Mouse (Mus musculus): ENCODE measurements around the gene Pafah1b1. TPM values are rescaled to one million over a fixed set of nuclear protein-coding genes. Genes with fewer than 3 reads are reported as not detected.
A peak's percentile ranks its signal among the peaks of the same experiment; 100 is the strongest.

Pafah1b1 gene
- polyA plus RNA-seq, 1 experiment from 2014 or later: 45.1 TPM

DNA sequence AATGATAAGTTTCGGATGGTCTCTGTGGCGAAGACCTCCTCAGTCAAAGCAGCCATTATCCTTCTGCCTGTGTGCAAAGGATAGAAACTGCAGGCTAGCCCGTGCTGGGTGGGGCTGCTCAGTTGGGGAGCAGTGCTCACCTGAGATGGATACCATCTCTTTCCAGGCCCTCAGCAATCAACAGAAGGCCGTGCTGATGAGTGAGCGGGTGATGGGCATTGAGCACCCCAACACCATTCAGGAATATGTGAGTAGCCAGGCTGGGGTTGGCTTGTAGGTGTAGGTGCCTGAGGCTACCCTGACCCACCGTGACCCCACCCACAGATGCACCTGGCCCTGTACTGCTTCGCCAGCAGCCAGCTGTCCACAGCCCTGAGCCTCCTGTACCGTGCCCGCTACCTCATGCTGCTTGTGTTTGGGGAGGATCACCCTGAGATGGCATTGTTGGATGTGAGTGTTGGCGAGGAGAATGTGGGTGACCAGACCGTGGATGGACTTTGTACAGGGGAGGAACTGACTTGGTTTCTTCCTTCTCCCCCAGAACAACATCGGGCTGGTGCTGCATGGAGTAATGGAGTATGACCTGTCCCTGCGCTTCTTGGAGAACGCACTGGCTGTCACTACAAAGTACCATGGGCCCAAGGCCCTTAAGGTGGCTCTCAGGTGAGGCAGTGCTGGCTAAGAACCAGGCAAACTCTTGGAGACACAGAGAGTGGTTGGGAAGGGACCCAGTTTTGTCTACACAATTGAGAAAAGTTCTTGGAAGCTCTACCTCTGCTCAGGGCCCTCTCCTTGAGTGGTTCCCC lies 57.5 kb downstream of the Pafah1b1 start:
- Histone ChIP-seq H3K4me1 (no peaks in the 10 kb centered on the region), H3K36me3 (replicated peaks) (peaks cover 87% of the 10 kb centered on the region), H3K4me3 (no peak overlapping the region), H3K27ac (no peak overlapping the region), H3K27me3 (ENCODE audit: poor library complexity, severe bottlenecking) (no peaks in the 10 kb centered on the region), H3K9me3 (no peaks in the 10 kb centered on the region)
- 94% methylated on average over 14 of the region's 14 CpGs for WGBS
- no peak for DNase-seq (ENCODE audit: extremely low spot score, low spot score)

DNA sequence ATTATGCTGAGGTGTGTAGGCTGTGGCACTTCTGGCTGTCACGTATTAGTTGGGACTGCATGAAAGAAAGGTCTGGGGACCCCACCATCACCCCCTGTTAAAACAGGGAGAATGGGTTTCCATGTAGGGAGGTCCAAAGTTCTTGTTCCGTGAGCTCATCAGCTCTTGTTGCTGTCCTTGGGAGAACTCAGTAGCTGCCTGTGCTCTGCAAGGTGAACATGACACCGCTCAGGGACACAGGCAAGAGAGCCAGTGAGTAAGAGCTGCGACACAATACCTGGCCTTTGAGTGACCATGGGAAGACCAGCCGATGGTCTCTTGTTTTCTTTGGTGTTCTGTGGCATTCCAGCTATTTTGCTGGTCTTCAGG lies 58.2 kb downstream of the Pafah1b1 start:
- Histone ChIP-seq H3K27ac (no peak overlapping the region), H3K27me3 (ENCODE audit: poor library complexity, severe bottlenecking) (no peaks in the 10 kb centered on the region), H3K36me3 (replicated peaks) (peaks cover 94% of the 10 kb centered on the region), H3K4me1 (no peaks in the 10 kb centered on the region), H3K4me3 (no peak overlapping the region), H3K9me3 (no peaks in the 10 kb centered on the region)
- DNase-seq (ENCODE audit: extremely low spot score, low spot score): no peak
- 97% methylated on average over 5 of the region's 5 CpGs for WGBS

DNA sequence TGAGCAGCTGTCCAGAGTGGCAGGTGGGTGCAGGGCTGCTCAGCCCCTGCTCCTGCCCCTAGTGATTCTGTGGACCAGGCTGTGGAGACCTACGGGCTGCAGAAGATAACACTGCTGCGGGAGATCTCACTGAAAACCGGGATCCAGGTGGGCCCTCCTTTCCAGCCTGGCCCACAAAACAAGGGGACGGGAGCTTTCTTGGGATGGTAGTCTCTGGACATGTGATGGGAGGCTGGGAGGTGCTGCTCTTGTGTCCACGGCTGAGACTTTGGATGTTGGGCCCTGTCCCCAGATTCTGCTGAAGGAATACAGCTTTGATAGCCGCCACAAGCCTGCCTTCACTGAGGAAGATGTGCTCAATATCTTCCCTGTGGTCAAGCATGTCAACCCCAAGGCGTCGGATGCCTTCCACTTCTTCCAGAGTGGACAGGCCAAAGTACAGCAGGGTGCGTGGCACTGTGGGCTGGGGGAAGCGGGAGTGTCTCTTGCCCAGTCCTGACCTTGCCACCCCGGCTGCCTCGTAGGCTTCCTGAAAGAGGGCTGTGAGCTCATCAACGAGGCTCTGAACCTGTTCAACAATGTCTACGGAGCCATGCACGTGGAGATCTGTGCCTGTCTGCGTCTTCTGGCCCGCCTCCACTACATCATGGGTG lies 58.7 kb downstream of the Pafah1b1 start:
- 98% methylated on average over 17 of the region's 17 CpGs for WGBS
- Histone ChIP-seq H3K36me3 (replicated peaks) (peaks cover 99% of the 10 kb centered on the region), H3K4me3 (no peak overlapping the region), H3K9me3 (no peaks in the 10 kb centered on the region), H3K27ac (no peak overlapping the region), H3K27me3 (ENCODE audit: poor library complexity, severe bottlenecking) (no peaks in the 10 kb centered on the region), H3K4me1 (no peaks in the 10 kb centered on the region)
- no peak for DNase-seq (ENCODE audit: extremely low spot score, low spot score)

DNA sequence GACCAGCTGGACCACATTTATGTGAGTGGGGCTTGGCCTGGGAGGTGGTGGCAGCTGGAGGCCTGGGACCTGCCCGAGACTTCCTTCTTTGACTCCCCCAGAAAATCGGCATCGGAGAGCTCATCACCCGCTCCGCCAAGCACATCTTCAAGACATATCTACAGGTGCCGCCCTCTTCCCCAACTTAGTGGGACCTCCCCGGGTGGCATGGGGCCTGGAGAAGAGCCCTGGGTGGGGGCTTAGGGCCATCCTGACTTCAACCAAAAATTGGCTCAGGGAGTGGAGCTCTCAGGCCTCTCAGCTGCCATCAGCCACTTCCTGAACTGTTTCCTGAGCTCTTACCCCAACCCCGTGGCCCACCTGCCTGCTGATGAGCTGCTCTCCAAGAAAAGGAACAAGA lies 59.6 kb downstream of the Pafah1b1 start:
- Histone ChIP-seq H3K4me1 (no peaks in the 10 kb centered on the region), H3K36me3 (replicated peaks) (peaks cover 99% of the 10 kb centered on the region), H3K9me3 (no peaks in the 10 kb centered on the region), H3K27me3 (ENCODE audit: poor library complexity, severe bottlenecking) (no peaks in the 10 kb centered on the region), H3K4me3 (no peak overlapping the region), H3K27ac (no peak overlapping the region)
- 94% methylated on average over 8 of the region's 8 CpGs for WGBS
- DNase-seq (ENCODE audit: extremely low spot score, low spot score): no peak

DNA sequence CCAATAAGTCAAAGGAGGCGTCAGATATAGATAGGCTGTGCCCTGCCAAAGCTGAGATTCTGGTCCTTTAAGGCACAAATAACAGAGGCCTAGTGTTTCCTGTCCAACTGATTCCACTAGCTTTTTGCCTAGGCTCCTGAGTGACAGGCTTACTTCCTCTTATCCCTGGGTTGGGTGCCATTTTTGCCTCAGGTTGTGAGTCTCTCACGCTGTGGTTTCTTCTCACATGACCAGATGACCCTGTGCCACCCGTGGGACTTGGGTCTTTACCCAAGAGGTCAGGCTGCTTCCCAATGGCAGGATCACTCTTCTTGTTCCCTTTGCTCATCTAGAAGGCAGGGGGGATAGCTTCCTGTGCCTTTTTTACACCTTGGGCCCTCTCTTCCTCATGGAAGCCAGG lies 60.2 kb downstream of the Pafah1b1 start:
- Histone ChIP-seq H3K4me1 (no peaks in the 10 kb centered on the region), H3K36me3 (replicated peaks) (peaks cover 99% of the 10 kb centered on the region), H3K9me3 (no peaks in the 10 kb centered on the region), H3K4me3 (no peak overlapping the region), H3K27me3 (ENCODE audit: poor library complexity, severe bottlenecking) (no peaks in the 10 kb centered on the region), H3K27ac (no peak overlapping the region)
- no peak for DNase-seq (ENCODE audit: extremely low spot score, low spot score)
- WGBS: 94% methylated on average over 3 of the region's 3 CpGs

DNA sequence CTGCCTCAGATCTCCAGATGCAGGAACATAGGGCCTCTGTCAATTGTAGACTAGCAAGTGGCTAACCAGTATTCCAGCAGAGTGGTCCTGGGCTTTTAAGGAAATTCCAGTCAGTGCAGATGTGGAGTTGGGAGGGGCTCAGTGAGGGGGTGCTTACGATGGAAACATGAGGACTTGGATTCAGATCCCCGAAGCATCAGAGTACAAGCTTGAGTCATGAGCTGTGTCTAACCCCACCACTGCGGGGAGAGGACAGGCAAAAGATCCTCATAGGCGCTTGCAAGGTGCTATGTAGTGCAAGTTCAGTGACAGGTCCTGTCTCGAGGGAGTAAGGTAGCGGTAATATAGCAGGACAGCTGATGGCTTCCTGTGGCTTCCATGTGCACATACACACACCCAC lies 62.2 kb downstream of the Pafah1b1 start:
- Histone ChIP-seq H3K4me3 (no peak overlapping the region), H3K9me3 (peaks cover 9% of the 10 kb centered on the region; the same call in 1 of the 2 replicates), H3K27me3 (ENCODE audit: poor library complexity, severe bottlenecking) (no peaks in the 10 kb centered on the region), H3K36me3 (replicated peaks) (peaks cover 100% of the 10 kb centered on the region), H3K4me1 (no peaks in the 10 kb centered on the region), H3K27ac (no peak overlapping the region)
- WGBS: 93% methylated on average over 6 of the region's 6 CpGs
- DNase-seq (ENCODE audit: extremely low spot score, low spot score): no peak

DNA sequence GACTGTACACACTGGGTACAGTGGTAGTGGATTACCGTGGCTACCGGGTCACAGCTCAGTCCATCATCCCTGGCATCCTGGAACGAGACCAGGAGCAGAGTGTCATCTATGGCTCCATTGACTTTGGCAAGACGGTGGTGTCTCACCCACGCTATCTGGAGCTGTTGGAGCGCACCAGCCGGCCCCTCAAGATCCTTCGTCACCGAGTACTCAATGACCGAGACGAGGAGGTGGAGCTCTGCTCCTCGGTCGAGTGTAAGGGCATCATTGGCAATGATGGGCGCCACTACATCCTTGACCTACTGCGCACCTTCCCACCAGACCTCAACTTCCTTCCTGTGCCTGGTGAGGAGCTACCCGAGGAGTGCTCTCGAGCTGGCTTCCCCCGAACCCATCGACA lies 62.8 kb downstream of the Pafah1b1 start:
- 96% methylated on average over 19 of the region's 19 CpGs for WGBS
- H3K27me3 ChIP-seq (ENCODE audit: poor library complexity, severe bottlenecking): no peaks in the 10 kb centered on the region
- peaks cover 100% of the 10 kb centered on the region for H3K36me3 ChIP-seq (replicated peaks)

DNA sequence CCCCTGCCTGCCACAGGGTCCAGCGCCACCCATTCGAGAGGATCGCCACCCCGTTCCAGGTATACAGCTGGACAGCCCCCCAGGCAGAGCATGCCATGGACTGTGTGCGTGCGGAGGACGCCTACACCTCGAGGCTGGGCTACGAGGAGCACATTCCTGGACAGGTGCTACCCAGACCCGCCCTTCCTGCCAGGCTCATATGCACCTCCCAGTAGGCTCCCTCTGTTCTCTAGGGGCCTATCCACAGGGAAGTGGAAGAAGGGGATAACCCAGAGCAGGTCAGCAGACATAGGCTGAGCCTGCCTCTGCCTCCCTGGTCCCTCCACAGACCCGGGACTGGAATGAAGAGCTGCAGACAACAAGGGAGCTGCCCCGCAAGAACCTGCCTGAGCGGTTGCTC lies 64.1 kb downstream of the Pafah1b1 start:
- no peak for DNase-seq (ENCODE audit: extremely low spot score, low spot score)
- Histone ChIP-seq H3K36me3 (replicated peaks) (peaks cover 94% of the 10 kb centered on the region), H3K27me3 (ENCODE audit: poor library complexity, severe bottlenecking) (no peaks in the 10 kb centered on the region), H3K4me3 (no peak overlapping the region), H3K9me3 (peaks cover 9% of the 10 kb centered on the region; the same call in 1 of the 2 replicates), H3K27ac (no peak overlapping the region), H3K4me1 (no peaks in the 10 kb centered on the region)
- 96% methylated on average over 13 of the region's 13 CpGs for WGBS

More for the DNA sequence above, 62.8 kb downstream of the Pafah1b1 start:
- Histone ChIP-seq H3K4me3 (no peak overlapping the region), H3K27ac (no peak overlapping the region), H3K4me1 (no peaks in the 10 kb centered on the region), H3K9me3 (peaks cover 9% of the 10 kb centered on the region; the same call in 1 of the 2 replicates)
- DNase-seq (ENCODE audit: extremely low spot score, low spot score): no peak

DNA sequence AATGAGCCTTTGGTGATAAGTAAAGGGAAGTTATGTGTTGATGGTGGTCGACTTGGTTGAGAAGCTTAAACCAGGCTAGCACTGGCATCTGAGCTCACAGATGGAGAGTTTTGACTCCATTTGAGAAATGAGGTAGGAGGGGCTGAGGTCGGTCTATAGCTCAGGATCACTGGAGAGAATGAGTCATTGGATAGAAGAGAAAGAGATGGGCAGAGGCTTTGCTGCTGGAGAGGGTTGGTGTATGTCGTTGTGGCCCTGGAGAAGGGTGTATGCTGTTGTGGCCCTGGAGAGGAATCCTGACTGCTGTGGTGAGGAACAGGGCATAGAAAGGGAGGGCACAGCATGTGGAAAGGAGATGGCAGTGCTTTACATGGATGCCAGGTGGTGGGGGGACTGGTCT lies 68.5 kb downstream of the Pafah1b1 start:
- Histone ChIP-seq H3K4me3 (no peak overlapping the region), H3K27me3 (ENCODE audit: poor library complexity, severe bottlenecking) (no peaks in the 10 kb centered on the region), H3K27ac (no peak overlapping the region), H3K9me3 (peaks cover 9% of the 10 kb centered on the region; the same call in 1 of the 2 replicates), H3K36me3 (replicated peaks) (peaks cover 66% of the 10 kb centered on the region), H3K4me1 (peaks cover 26% of the 10 kb centered on the region)
- 94% methylated on average over 3 of the region's 3 CpGs for WGBS
- DNase-seq (ENCODE audit: extremely low spot score, low spot score): no peak

DNA sequence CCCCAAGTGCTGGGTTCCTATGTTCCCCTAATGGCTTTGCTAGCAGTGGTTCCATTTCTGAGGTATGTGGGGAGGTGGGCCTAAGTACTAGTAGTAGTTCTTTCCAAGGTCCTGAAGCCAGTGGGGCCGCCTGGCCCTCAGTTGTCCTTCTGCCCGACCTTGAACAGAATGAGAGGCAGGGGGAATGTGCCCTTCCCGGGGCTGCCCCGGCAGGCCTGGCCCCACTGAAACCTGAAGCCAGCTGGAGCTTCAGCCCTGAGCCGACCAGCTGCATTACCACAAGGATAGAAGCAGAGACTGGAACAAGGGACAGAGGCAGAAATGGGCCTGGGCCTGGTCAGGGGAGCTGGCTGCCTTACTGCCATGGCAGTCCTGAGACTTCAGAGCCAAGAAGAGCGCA lies 71.1 kb downstream of the Pafah1b1 start:
- 83% methylated on average over 6 of the region's 6 CpGs for WGBS
- peaks cover 47% of the 10 kb centered on the region for H3K4me1 ChIP-seq
- H3K27me3 ChIP-seq (ENCODE audit: poor library complexity, severe bottlenecking): no peaks in the 10 kb centered on the region
- H3K27ac ChIP-seq: no peak overlapping the region
- no peak for DNase-seq (ENCODE audit: extremely low spot score, low spot score)
- H3K36me3 ChIP-seq (replicated peaks): peaks cover 41% of the 10 kb centered on the region
- H3K4me3 ChIP-seq: no peak overlapping the region
- peaks cover 8% of the 10 kb centered on the region; the same call in 1 of the 2 replicates for H3K9me3 ChIP-seq

DNA sequence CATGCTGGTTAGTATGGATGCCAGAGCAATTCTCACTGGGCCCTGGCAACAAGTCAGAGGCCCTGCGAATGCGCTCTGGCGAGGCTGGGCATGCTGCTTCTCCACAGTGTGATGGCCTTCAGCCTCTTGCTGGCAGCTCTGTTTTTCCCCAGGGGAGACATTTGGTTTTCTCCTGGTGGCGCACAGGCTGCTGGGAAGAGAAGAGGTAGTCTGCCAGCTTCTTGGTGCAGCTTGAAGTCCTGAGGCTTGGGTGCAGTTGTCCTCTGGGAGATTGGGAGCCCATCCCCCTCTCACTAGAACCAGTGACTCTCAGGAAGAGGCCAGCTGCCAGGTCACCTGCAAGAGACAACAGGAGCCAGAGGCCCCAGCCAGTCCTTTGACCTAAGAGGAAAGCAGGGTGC lies 71.7 kb downstream of the Pafah1b1 start:
- Histone ChIP-seq H3K36me3 (replicated peaks) (peaks cover 35% of the 10 kb centered on the region), H3K27me3 (ENCODE audit: poor library complexity, severe bottlenecking) (0 out of 2 replicates have a peak, but pooled peaks cover 3% of the 10 kb centered on the region), H3K4me1 (peaks cover 48% of the 10 kb centered on the region), H3K4me3 (no peak overlapping the region), H3K9me3 (peaks cover 2% of the 10 kb centered on the region; the same call in 1 of the 2 replicates), H3K27ac (0 out of 2 replicates have a peak overlapping the region, but pooled peaks have one; percentile 20)
- no peak for DNase-seq (ENCODE audit: extremely low spot score, low spot score)
- WGBS: 90% methylated on average over 4 of the region's 4 CpGs

DNA sequence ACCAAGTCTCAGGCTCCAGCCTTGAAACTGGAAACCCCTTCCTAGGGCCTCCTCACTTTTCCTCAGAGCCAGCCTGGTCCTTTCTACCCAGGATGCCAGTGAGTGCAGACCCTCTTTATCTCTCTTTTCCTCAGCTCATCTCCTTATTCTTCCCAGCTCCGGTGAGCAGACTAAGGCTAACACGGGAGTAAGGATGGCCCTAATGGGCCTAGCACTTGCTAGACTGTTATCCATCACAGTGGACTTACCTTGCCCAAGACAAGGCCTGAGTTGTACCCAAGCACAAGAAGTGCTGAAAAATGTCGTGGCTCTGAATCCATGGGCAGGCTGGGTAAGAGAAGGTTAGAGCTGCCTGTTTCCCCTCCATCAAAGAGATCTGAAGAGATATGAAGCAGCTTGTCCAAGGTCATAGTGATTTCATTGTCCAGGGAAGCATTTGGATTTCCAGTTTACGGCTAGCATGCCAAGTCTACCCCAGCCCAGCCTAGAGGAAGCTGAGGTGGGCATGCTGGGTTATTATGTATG lies 73.8 kb downstream of the Pafah1b1 start:
- H3K9me3 ChIP-seq: no peaks in the 10 kb centered on the region
- H3K36me3 ChIP-seq (replicated peaks): peaks cover 16% of the 10 kb centered on the region
- H3K4me3 ChIP-seq: peak overlapping the region; percentile 73
- no peak for DNase-seq (ENCODE audit: extremely low spot score, low spot score)
- peaks cover 48% of the 10 kb centered on the region for H3K4me1 ChIP-seq
- WGBS: 68% methylated on average over 4 of the region's 4 CpGs
- H3K27me3 ChIP-seq (ENCODE audit: poor library complexity, severe bottlenecking): 0 out of 2 replicates have a peak, but pooled peaks cover 5% of the 10 kb centered on the region
- H3K27ac ChIP-seq: peak overlapping the region; percentile 91
